Mouse (Mus musculus) midbrain, embryonic 15.5 days (tissue): ENCODE measurements around the gene Fgfbp1. TPM values are rescaled to one million over a fixed set of nuclear protein-coding genes. Genes with fewer than 3 reads are reported as not detected.

Experiments used
- ATAC-seq: fragments of 200-750 bp; cut with Nextera tagmentation; replicated peaks from 2 replicates; pipeline ENCODE4 v1.8.0; 2017; ENCODE audit warnings: moderate TSS enrichment
- H3K27ac ChIP-seq: fragments of 300-500 bp; sonication (generic); 2 replicates; pipeline ENCODE4 v1.5.1; 2015; ENCODE audit warnings: mild to moderate bottlenecking, inconsistent platforms
- H3K27me3 ChIP-seq: fragments of 300-500 bp; sonication (generic); replicated peaks from 2 replicates; pipeline ENCODE4 v1.6.1; 2015; ENCODE audit warnings: inconsistent platforms
- H3K36me3 ChIP-seq: fragments of 300-500 bp; sonication (generic); replicated peaks from 2 replicates; pipeline ENCODE4 v1.6.1; 2015; ENCODE audit warnings: inconsistent platforms
- H3K4me1 ChIP-seq: fragments of 300-500 bp; sonication (generic); 2 replicates; pipeline ENCODE4 v1.6.1; 2015; ENCODE audit warnings: inconsistent platforms
- H3K4me2 ChIP-seq: fragments of 300-500 bp; sonication (generic); 2 replicates; pipeline ENCODE4 v1.6.1; 2015; ENCODE audit warnings: inconsistent platforms, mild to moderate bottlenecking, moderate library complexity
- H3K4me3 ChIP-seq: fragments of 300-500 bp; sonication (generic); 2 replicates; pipeline ENCODE4 v1.5.1; 2015; ENCODE audit warnings: mild to moderate bottlenecking, inconsistent platforms
- H3K9ac ChIP-seq: fragments of 300-500 bp; sonication (generic); 2 replicates; pipeline ENCODE4 v1.6.1; 2015; ENCODE audit warnings: mild to moderate bottlenecking, inconsistent platforms
- H3K9me3 ChIP-seq: fragments of 300-500 bp; sonication (generic); 2 replicates; pipeline ENCODE4 v1.6.1; 2016; ENCODE audit warnings: inconsistent platforms
- WGBS: fragments of 180-500 bp; shearing (Covaris S2); methylation state at CpG from one replicate; pipeline ENCODE4 v1.1.7; 2015; ENCODE audit warnings: mixed read lengths; 5-methylcytosine and 5-hydroxymethylcytosine counted together
- polyA plus RNA-seq: library from polyadenylated mRNA; unstranded; fragments of >200 nt; fragmentation: Nextera tagmentation; extraction: Ambion mirVana; gene quantifications from 2 replicates; pipeline ENCODE4 v1.2.1, GENCODE M21; 2015

The Fgfbp1 gene
- 14.4 and 16.6 TPM in 2 replicates for polyA plus RNA-seq

- WGBS, result 61% methylated on average over 4 of the region's 4 CpGs
- H3K4me2 ChIP-seq, result no peak within 1 kb of the TSS
- H3K9ac ChIP-seq, result no peak within 1 kb of the TSS
- ATAC-seq, result no peak
- H3K4me3 ChIP-seq, result no peak within 1 kb of the TSS
- no peaks in the 10 kb centered on the region for H3K4me1 ChIP-seq
- no peaks in the 10 kb centered on the region for H3K27me3 ChIP-seq
- H3K9me3 ChIP-seq, result no peaks in the 10 kb centered on the region
- H3K36me3 ChIP-seq, result no peaks in the 10 kb centered on the region
- no peak within 1 kb of the TSS for H3K27ac ChIP-seq
Observed at GRCm38 (mm10) chr5:43981620-43982019, at the start of gene Fgfbp1. TSS of gene Fgfbp1 (minus strand) at chr5:43981779.

GRCm38 (mm10) chr5:43998295-43998989 is 16.9 kb upstream of the Fgfbp1 start:
- Histone ChIP-seq H3K27me3 (no peaks in the 10 kb centered on the region), H3K9ac (no peak overlapping the region), H3K4me3 (no peak overlapping the region), H3K36me3 (peaks cover 4% of the 10 kb centered on the region; the same call in 1 of the 2 replicates), H3K4me1 (no peaks in the 10 kb centered on the region), H3K27ac (no peak overlapping the region), H3K4me2 (no peak overlapping the region), H3K9me3 (no peaks in the 10 kb centered on the region)
- WGBS, result 94% methylated on average over 9 of the region's 9 CpGs
- ATAC-seq, result no peak

GRCm38 (mm10) chr5:43997626-43998025 is 16.0 kb upstream of the Fgfbp1 start:
- H3K4me2 ChIP-seq, result no peak overlapping the region
- H3K9ac ChIP-seq, result no peak overlapping the region
- no peak for ATAC-seq
- no peaks in the 10 kb centered on the region for H3K4me1 ChIP-seq
- no peaks in the 10 kb centered on the region for H3K9me3 ChIP-seq
- H3K27me3 ChIP-seq, result no peaks in the 10 kb centered on the region
- 96% methylated on average over 8 of the region's 8 CpGs for WGBS
- H3K36me3 ChIP-seq, result peaks cover 4% of the 10 kb centered on the region; the same call in 1 of the 2 replicates
- H3K27ac ChIP-seq, result no peak overlapping the region
- no peak overlapping the region for H3K4me3 ChIP-seq

GRCm38 (mm10) chr5:43996162-43996561 is 14.6 kb upstream of the Fgfbp1 start:
- Histone ChIP-seq H3K27ac (no peak overlapping the region), H3K4me3 (no peak overlapping the region), H3K9ac (no peak overlapping the region), H3K4me2 (no peak overlapping the region), H3K9me3 (no peaks in the 10 kb centered on the region), H3K36me3 (no peaks in the 10 kb centered on the region; the same call in 1 of the 2 replicates), H3K27me3 (no peaks in the 10 kb centered on the region), H3K4me1 (no peaks in the 10 kb centered on the region)
- ATAC-seq, result no peak
- 91% methylated on average over 4 of the region's 4 CpGs for WGBS

- ATAC-seq, result no peak
- H3K4me2 ChIP-seq, result no peak overlapping the region
- no peak overlapping the region for H3K4me3 ChIP-seq
- H3K9me3 ChIP-seq, result no peaks in the 10 kb centered on the region
- H3K27ac ChIP-seq, result no peak overlapping the region
- no peaks in the 10 kb centered on the region; the same call in 1 of the 2 replicates for H3K36me3 ChIP-seq
- WGBS, result 89% methylated on average over 2 of the region's 2 CpGs
- no peaks in the 10 kb centered on the region for H3K27me3 ChIP-seq
- H3K9ac ChIP-seq, result no peak overlapping the region
- no peaks in the 10 kb centered on the region for H3K4me1 ChIP-seq
Observed at GRCm38 (mm10) chr5:43994981-43995380, 13.4 kb upstream of the Fgfbp1 start.

GRCm38 (mm10) chr5:43990316-43990715 is 8.7 kb upstream of the Fgfbp1 start:
- H3K4me2 ChIP-seq, result no peak overlapping the region
- no peak overlapping the region for H3K27ac ChIP-seq
- 64% methylated on average over 6 of the region's 6 CpGs for WGBS
- no peak overlapping the region for H3K9ac ChIP-seq
- ATAC-seq, result no peak
- no peaks in the 10 kb centered on the region for H3K36me3 ChIP-seq
- H3K9me3 ChIP-seq, result no peaks in the 10 kb centered on the region
- no peaks in the 10 kb centered on the region for H3K4me1 ChIP-seq
- H3K27me3 ChIP-seq, result no peaks in the 10 kb centered on the region
- H3K4me3 ChIP-seq, result no peak overlapping the region

- Histone ChIP-seq H3K4me2 (no peak overlapping the region), H3K9me3 (no peaks in the 10 kb centered on the region), H3K27ac (no peak overlapping the region), H3K4me1 (no peaks in the 10 kb centered on the region), H3K9ac (no peak overlapping the region), H3K36me3 (no peaks in the 10 kb centered on the region), H3K27me3 (no peaks in the 10 kb centered on the region), H3K4me3 (no peak overlapping the region)
- WGBS, result 88% methylated on average over 5 of the region's 5 CpGs
- ATAC-seq, result no peak
Observed at GRCm38 (mm10) chr5:43989017-43989416, 7.4 kb upstream of the Fgfbp1 start.

GRCm38 (mm10) chr5:43986212-43986611 is 4.6 kb upstream of the Fgfbp1 start:
- Histone ChIP-seq H3K4me1 (no peaks in the 10 kb centered on the region), H3K36me3 (no peaks in the 10 kb centered on the region), H3K9ac (no peak overlapping the region), H3K9me3 (no peaks in the 10 kb centered on the region), H3K27me3 (no peaks in the 10 kb centered on the region), H3K4me3 (no peak overlapping the region), H3K4me2 (no peak overlapping the region), H3K27ac (no peak overlapping the region)
- no peak for ATAC-seq

- Histone ChIP-seq H3K27me3 (no peaks in the 10 kb centered on the region), H3K4me1 (no peaks in the 10 kb centered on the region), H3K36me3 (no peaks in the 10 kb centered on the region), H3K27ac (no peak overlapping the region), H3K4me3 (no peak overlapping the region), H3K4me2 (no peak overlapping the region), H3K9me3 (no peaks in the 10 kb centered on the region), H3K9ac (no peak overlapping the region)
- WGBS, result 47% methylated on average over 1 of the region's 1 CpGs
- ATAC-seq, result no peak
Observed at GRCm38 (mm10) chr5:43982896-43983295, 1.3 kb upstream of the Fgfbp1 start.

GRCm38 (mm10) chr5:43980397-43980796 is 1.2 kb downstream of the Fgfbp1 start:
- Histone ChIP-seq H3K4me2 (no peak overlapping the region), H3K9ac (no peak overlapping the region), H3K27ac (no peak overlapping the region), H3K27me3 (no peaks in the 10 kb centered on the region), H3K4me1 (no peaks in the 10 kb centered on the region), H3K9me3 (no peaks in the 10 kb centered on the region), H3K4me3 (no peak overlapping the region), H3K36me3 (no peaks in the 10 kb centered on the region)
- no peak for ATAC-seq
- WGBS, result 73% methylated on average over 2 of the region's 2 CpGs

GRCm38 (mm10) chr5:43976821-43977561 is 4.6 kb downstream of the Fgfbp1 start:
- Histone ChIP-seq H3K4me3 (no peak overlapping the region), H3K27ac (no peak overlapping the region), H3K27me3 (no peaks in the 10 kb centered on the region), H3K36me3 (no peaks in the 10 kb centered on the region), H3K9ac (no peak overlapping the region), H3K4me1 (no peaks in the 10 kb centered on the region), H3K9me3 (no peaks in the 10 kb centered on the region), H3K4me2 (no peak overlapping the region)
- no peak for ATAC-seq
- WGBS, result 86% methylated on average over 1 of the region's 1 CpGs

- ATAC-seq, result no peak
- no peak overlapping the region for H3K4me2 ChIP-seq
- H3K9ac ChIP-seq, result no peak overlapping the region
- H3K36me3 ChIP-seq, result no peaks in the 10 kb centered on the region
- no peaks in the 10 kb centered on the region for H3K9me3 ChIP-seq
- H3K4me1 ChIP-seq, result no peaks in the 10 kb centered on the region
- 89% methylated on average over 6 of the region's 6 CpGs for WGBS
- H3K4me3 ChIP-seq, result no peak overlapping the region
- no peaks in the 10 kb centered on the region for H3K27me3 ChIP-seq
- H3K27ac ChIP-seq, result no peak overlapping the region
Observed at GRCm38 (mm10) chr5:43974166-43974565, 7.4 kb downstream of the Fgfbp1 start.

- Histone ChIP-seq H3K4me3 (no peak overlapping the region), H3K27ac (no peak overlapping the region), H3K36me3 (no peaks in the 10 kb centered on the region), H3K4me1 (no peaks in the 10 kb centered on the region), H3K27me3 (no peaks in the 10 kb centered on the region), H3K9me3 (no peaks in the 10 kb centered on the region), H3K9ac (no peak overlapping the region), H3K4me2 (no peak overlapping the region)
- no peak for ATAC-seq
- WGBS, result 83% methylated on average over 2 of the region's 2 CpGs
Observed at GRCm38 (mm10) chr5:43971156-43971555, 10.4 kb downstream of the Fgfbp1 start.
